Mouse (Mus musculus) brain, adult 10 weeks (tissue): ENCODE data around the gene Trmt1. TPM values are rescaled to one million over a fixed set of nuclear protein-coding genes. Genes with fewer than 3 reads are reported as not detected.

Experiments
- polyA plus RNA-seq: library from polyadenylated mRNA; stranded (reverse); fragments of 350-450 nt; fragmentation: Illumina TruSeq; extraction: RNeasy Lipid Tissue Mini Kit (QIAGEN cat#74804); gene quantifications from one replicate; pipeline ENCODE4 v1.2.3, GENCODE M21; 2015; ENCODE audit warnings: low read depth, low replicate concordance

The Trmt1 gene
- polyA plus RNA-seq, result 80.8 TPM

GRCm38 (mm10) chr8:84686191-84687002 is at the start of gene Trmt1:
Trmt1 (plus strand) TSS chr8:84686307.

GRCm38 (mm10) chr8:84662581-84663065 is 23.5 kb upstream of the Trmt1 start, which contains the start of gene Ier2:
Ier2 (minus strand) TSS chr8:84662852.

DNA sequence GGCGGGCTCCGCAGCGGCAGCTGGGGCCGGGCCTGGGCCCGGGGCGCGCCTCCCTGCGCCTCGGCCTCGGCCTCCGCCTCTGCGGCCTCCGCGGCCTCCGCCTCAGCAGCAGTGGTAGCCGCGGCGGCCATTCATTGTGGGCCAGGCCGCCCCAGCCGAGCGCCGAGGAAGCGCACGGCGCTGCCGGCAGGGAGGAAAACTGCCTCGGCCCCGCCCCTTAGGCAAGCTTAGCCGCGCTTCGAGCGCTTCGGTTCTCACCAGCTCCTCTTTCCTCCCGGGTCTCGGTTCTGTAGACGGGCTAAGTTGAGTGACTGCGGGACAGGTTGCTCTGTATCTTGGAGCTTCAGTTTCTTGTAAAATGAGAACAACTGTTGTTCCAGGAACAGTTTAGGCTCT is 1.6 kb downstream of the Trmt1 start, which contains the start of gene Nacc1:
Gene Nacc1, minus strand, starts transcription at position 158 of the 396 bp plus-strand sequence.

DNA sequence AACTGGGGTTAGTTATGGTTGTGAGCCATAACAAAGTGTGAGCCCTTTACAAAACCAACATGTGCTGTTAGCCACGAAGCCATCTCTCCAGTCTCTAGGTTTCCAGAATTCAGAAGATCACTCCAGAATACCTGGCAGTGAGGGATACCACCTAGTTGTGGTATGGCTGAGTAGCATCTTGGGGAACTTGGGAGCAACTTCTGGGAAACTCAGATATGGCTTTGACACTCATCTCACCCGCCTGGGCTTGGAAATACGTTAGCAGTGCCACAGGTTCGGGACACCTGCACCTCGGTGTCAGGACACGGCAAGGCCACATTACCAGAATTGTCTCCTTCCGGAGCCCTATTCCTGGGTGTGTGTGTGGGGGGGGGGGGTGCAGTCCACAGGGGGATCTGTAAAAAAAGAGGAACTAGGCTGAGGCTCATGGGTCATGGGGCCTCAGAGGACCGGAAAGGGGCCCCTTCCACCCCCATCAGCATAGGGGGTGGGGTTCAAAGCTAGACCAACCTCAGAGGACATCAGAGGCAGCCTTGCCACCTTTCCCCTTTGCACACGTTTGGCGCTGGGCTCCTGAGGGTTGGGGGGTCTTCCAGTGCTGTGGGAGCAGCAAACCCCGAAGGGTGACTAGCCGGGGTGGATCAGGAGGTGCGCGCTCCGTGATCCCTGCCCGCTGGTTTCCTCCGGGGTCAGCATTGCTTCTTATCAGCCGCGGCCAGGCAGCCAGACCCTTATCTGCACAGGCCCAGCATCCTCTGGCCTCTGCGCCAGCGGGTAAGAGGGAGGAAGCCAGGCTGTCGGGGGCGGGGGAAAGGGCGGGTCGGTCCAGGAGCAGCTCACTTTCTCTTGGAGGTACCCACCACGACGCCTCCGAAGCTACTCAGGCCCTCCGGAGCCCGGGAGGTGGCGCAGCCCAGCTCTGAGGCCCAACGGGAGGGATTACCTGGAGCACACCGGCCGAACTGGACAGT is 15.1 kb downstream of the Trmt1 start, which contains the start of gene Lyl1:
Gene Lyl1, plus strand, starts transcription at position 517 of the 971 bp plus-strand sequence.

GRCm38 (mm10) chr8:84722850-84723570 is 36.9 kb downstream of the Trmt1 start, which contains the start of gene G430095P16Rik:
G430095P16Rik (plus strand) TSS chr8:84723007.

Other genes starting within 250 kb of the Trmt1 start
- 12.9 TPM for gene Ier2, start 23.5 kb upstream of the Trmt1 start, polyA plus RNA-seq
- 64.4 TPM for gene Nacc1, start 1.6 kb downstream of the Trmt1 start, polyA plus RNA-seq
- gene Lyl1, start 15.2 kb downstream of the Trmt1 start, polyA plus RNA-seq, result 2.2 TPM
- gene G430095P16Rik, start 36.7 kb downstream of the Trmt1 start, polyA plus RNA-seq, result not detected
- gene Nfix, start 114.0 kb downstream of the Trmt1 start, polyA plus RNA-seq, result 90.4 TPM
- 16.9 TPM for gene Dand5, start 136.5 kb downstream of the Trmt1 start, polyA plus RNA-seq
- gene Gadd45gip1, start 145.2 kb downstream of the Trmt1 start, polyA plus RNA-seq, result 31.0 TPM
- 79.6 TPM for gene Rad23a, start 154.4 kb downstream of the Trmt1 start, polyA plus RNA-seq
- gene Calr, start 160.6 kb downstream of the Trmt1 start, polyA plus RNA-seq, result 635 TPM
- 39.4 TPM for gene Farsa, start 170.7 kb downstream of the Trmt1 start, polyA plus RNA-seq
- gene Syce2, start 185.8 kb downstream of the Trmt1 start, polyA plus RNA-seq, result 5.3 TPM
- gene Gcdh, start 207.6 kb downstream of the Trmt1 start, polyA plus RNA-seq, result 39.4 TPM
- gene Klf1, start 215.6 kb downstream of the Trmt1 start, polyA plus RNA-seq, result not detected
- 5.7 TPM for gene Dnase2a, start 222.3 kb downstream of the Trmt1 start, polyA plus RNA-seq